Mouse (Mus musculus) cortical plate, adult 2 months (tissue): ENCODE measurements around the gene Hexim1.

ENCODE experiments used
- CTCF ChIP-seq: fragments of 200-500 bp; IDR thresholded peaks from 2 replicates; pipeline ENCODE4 v1.5.1; 2011; ENCODE audit warnings: mild to moderate bottlenecking, control low read depth, low read length; ENCODE audit not compliant: insufficient read depth; ENCODE audit errors: extremely low read depth
- POLR2A ChIP-seq: fragments of 200-500 bp; IDR thresholded peaks from 2 replicates; pipeline ENCODE4 v1.6.1; 2011; ENCODE audit warnings: mild to moderate bottlenecking, low read length, control low read depth; ENCODE audit not compliant: insufficient read depth; ENCODE audit errors: extremely low read depth

DNA sequence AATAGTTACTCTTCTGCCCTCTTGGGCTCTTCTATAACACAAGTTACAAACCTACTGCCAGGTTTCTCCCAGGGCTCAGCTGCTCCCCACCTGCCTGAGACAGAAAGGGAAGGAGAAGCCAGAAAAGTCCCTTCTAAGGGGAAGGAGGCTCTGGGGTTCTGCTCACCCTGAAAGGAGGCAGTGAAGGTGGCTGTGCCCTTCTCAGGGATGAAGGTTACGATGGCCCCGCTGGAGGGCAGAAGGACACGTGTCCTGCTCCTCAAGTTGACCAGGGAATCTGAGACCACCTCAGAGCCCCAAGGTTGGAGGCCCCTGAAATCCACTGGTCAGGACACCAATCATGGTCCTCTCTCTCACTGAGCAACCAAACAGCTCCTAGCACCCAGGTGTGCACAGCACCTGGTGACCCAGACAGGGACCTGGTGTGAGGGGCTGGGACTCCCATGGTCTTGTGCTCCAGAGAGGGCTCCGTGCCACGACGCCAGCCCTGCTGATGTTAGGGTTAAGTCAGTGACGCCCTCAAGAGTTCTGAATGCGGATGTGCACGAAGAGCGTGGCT is 45.6 kb upstream of the Hexim1 start:
- TF ChIP-seq CTCF (no peak), POLR2A (no peak)
